Mouse (Mus musculus): ENCODE results near the gene Kif14. TPM values are rescaled to one million over a fixed set of nuclear protein-coding genes. Genes with fewer than 3 reads are reported as not detected.

Kif14 gene
- polyA plus RNA-seq, 1 experiment from 2014 or later, result 5.4 TPM

Other genes with a start within 250 kb of the Kif14 start
- 2.5 and 7.9 TPM in 2 replicates for gene Inava, start 232.1 kb upstream of the Kif14 start, polyA plus RNA-seq (2016; fragmentation: Nextera tagmentation; extraction: Ambion mirVana)
- not detected in 2 replicates for gene Gpr25, start 205.5 kb upstream of the Kif14 start, polyA plus RNA-seq (2016; fragmentation: Nextera tagmentation; extraction: Ambion mirVana)
- 7.1 and 10.9 TPM in 2 replicates for gene Camsap2, start 120.2 kb upstream of the Kif14 start, polyA plus RNA-seq (2016; fragmentation: Nextera tagmentation; extraction: Ambion mirVana)
- 14.6 TPM in 2 replicates for gene Ddx59, start 51.1 kb upstream of the Kif14 start, polyA plus RNA-seq (2016; fragmentation: Nextera tagmentation; extraction: Ambion mirVana)
- 15.6 and 22.5 TPM in 2 replicates for gene Zfp281, start 158.6 kb downstream of the Kif14 start, polyA plus RNA-seq (2016; fragmentation: Nextera tagmentation; extraction: Ambion mirVana)

Data from heart, embryonic 10.5 days (tissue).